Mouse (Mus musculus): ENCODE data around the gene Spsb2.
"Not testable (repeated sequence)": the region's sequence is repeated elsewhere in the genome, so short reads cannot be mapped to it uniquely, and the experiment has no call there.

Gene Spsb2

GRCm38 (mm10) chr6:124817563-124817962, 9.1 kb downstream of the Spsb2 start:
- no peak for DNase-seq (ENCODE audit: low spot score)

GRCm38 (mm10) chr6:124817971-124818370, 9.5 kb downstream of the Spsb2 start:
- DNase-seq (ENCODE audit: low spot score) = no peak

GRCm38 (mm10) chr6:124820891-124821290, 12.4 kb downstream of the Spsb2 start:
- no peak for DNase-seq (ENCODE audit: low spot score)

- no peak for DNase-seq (ENCODE audit: low spot score)
These were observed 13.6 kb downstream of the Spsb2 start for GRCm38 (mm10) chr6:124822049-124822448.

- peak; percentile 38 for DNase-seq (ENCODE audit: low spot score)
These were observed 19.7 kb downstream of the Spsb2 start for GRCm38 (mm10) chr6:124828101-124828592.

GRCm38 (mm10) chr6:124828868-124829798, 20.7 kb downstream of the Spsb2 start, which contains the start of the genes Usp5 and Cdca3:
Gene Usp5 (minus strand): TSS chr6:124829484.
Gene Cdca3 (plus strand): TSS chr6:124829547.
- peak; percentile 93 for DNase-seq (ENCODE audit: low spot score)

- DNase-seq (ENCODE audit: low spot score) = peak; percentile 83
These were observed 21.6 kb downstream of the Spsb2 start for GRCm38 (mm10) chr6:124829799-124830700.

- DNase-seq (ENCODE audit: low spot score) = not testable (repeated sequence)
These were observed 22.7 kb downstream of the Spsb2 start for GRCm38 (mm10) chr6:124831199-124831598.

GRCm38 (mm10) chr6:124831649-124832048, 23.2 kb downstream of the Spsb2 start:
- no peak for DNase-seq (ENCODE audit: low spot score)

GRCm38 (mm10) chr6:124834512-124835081, 26.1 kb downstream of the Spsb2 start:
- no peak for DNase-seq (ENCODE audit: low spot score)

- DNase-seq (ENCODE audit: low spot score) = no peak
These were observed 27.1 kb downstream of the Spsb2 start for GRCm38 (mm10) chr6:124835531-124835930.

GRCm38 (mm10) chr6:124836411-124836810, 27.9 kb downstream of the Spsb2 start:
- no peak for DNase-seq (ENCODE audit: low spot score)

GRCm38 (mm10) chr6:124839805-124840204, 31.3 kb downstream of the Spsb2 start:
- DNase-seq (ENCODE audit: low spot score) = no peak

GRCm38 (mm10) chr6:124840241-124841167, 32.0 kb downstream of the Spsb2 start, which contains the start of gene Gnb3:
Gene Gnb3 (minus strand): TSS chr6:124840275.
- DNase-seq (ENCODE audit: low spot score) = no peak

GRCm38 (mm10) chr6:124847305-124847704, 38.8 kb downstream of the Spsb2 start:
- DNase-seq (ENCODE audit: low spot score) = peak; percentile 94

GRCm38 (mm10) chr6:124850535-124850934, 42.1 kb downstream of the Spsb2 start:
- DNase-seq (ENCODE audit: low spot score) = no peak

GRCm38 (mm10) chr6:124854647-124855046, 46.2 kb downstream of the Spsb2 start:
- DNase-seq (ENCODE audit: low spot score) = no peak

GRCm38 (mm10) chr6:124856321-124856720, 47.9 kb downstream of the Spsb2 start:
- DNase-seq (ENCODE audit: low spot score) = no peak

GRCm38 (mm10) chr6:124856916-124857839, 48.7 kb downstream of the Spsb2 start, which contains the start of gene P3h3:
Gene P3h3 (minus strand): TSS chr6:124857752.
- DNase-seq (ENCODE audit: low spot score) = peak; percentile 70

Measured in ovary, postnatal 14 days (tissue).